Mouse (Mus musculus): ENCODE measurements at regions not wholly inside any gene's neighbourhood (a gene's known extent, or its start where the extent isn't known, plus 50 kb on each side); places are given as distances from the start of the nearest gene placed in this dataset.

DNA sequence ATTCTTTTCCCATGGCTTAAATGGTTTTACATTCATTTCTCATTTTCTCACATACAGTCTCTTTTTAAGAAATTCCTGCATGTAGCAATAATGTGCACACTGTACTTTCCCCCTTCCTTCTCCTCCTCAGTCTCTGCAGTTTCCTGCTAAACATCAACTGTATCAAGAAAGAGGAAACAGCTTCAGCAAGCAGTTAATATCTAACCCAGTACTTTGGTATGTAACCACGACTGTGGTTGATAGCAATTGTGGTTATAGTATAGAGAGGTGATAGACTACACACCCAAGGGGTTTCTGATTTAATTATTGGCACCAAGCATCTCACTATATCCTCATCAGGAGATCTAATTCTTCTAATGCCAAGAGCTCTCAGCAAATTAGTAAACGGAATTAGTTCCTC, 52.8 kb upstream of the Eci2 start:
- Histone ChIP-seq H3K27me3 (no peaks in the 10 kb centered on the region), H3K27ac (no peak overlapping the region), H3K9me3 (no peaks in the 10 kb centered on the region), H3K36me3 (no peaks in the 10 kb centered on the region), H3K4me2 (no peak overlapping the region), H3K9ac (no peak overlapping the region), H3K4me1 (replicated peaks) (no peaks in the 10 kb centered on the region), H3K4me3 (no peak overlapping the region)
- no peak for ATAC-seq (ENCODE audit: low FRiP score)
- 68% methylated on average over 2 of the region's 2 CpGs for WGBS

DNA sequence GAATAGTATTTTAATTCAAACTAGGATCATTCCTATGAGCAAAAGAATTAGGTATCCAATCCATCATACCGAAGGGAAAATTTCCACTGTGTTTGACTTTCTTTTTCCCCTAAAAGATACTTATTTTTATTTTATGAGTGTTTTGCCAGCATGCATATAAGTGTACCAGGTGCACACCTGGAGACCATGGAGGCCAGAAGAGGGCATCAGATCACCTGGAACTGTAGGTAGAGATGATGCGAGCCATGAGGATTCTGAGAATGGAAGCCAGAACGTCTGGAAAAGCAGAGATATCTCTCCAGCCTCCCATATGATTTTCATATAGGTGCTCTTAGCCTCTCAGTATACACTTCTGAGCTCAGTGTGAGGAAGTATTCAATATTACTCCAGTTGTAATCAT, 58.5 kb upstream of the Eci2 start:
- H3K27ac ChIP-seq = no peak overlapping the region
- H3K4me3 ChIP-seq = no peak overlapping the region
- H3K36me3 ChIP-seq = no peaks in the 10 kb centered on the region
- no peaks in the 10 kb centered on the region for H3K27me3 ChIP-seq
- no peaks in the 10 kb centered on the region; the same call in 1 of the 2 replicates for H3K4me1 ChIP-seq (replicated peaks)
- ATAC-seq (ENCODE audit: low FRiP score) = no peak
- H3K9me3 ChIP-seq = no peaks in the 10 kb centered on the region
- H3K4me2 ChIP-seq = no peak overlapping the region
- no peak overlapping the region for H3K9ac ChIP-seq
- 75% methylated on average over 3 of the region's 3 CpGs for WGBS

DNA sequence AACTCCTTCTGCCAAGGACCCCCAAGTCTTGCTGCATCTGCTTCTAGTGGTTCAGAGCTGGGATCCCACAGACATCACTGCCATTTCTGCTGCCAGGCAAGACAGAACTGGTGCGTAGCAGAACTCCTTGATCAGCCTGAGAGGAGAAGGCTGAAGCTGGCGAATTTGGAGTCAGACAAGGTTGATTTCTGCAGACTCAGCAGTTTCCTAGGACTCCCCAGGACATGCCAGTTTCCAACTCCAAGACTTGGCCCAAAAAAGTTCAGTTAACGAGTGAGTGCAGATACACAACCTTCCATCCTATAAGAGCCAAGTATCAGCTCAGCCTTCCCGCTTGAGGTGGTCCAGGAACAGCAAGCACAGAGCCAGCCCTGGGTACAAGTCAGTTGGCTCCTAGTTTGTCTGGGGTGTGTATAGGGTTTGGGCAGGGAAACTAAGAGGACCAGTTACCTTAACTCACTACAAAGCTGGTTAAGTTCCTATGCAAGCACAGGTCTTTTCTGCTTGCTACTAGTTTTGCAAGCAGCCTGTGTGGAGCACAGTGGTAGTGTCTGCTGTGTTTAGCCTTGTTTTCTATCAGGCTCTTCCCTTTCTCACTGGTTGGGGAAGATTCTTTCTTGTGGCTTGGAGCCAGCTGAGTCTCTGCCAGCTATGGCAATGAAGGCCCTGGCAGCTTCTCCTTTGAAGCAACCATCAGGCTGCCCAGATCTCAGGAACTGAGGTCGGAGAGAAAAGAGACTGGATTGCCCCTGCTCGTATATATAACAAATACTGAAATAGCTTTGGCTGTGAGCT, 60.5 kb upstream of the Eci2 start:
- WGBS = 78% methylated on average over 6 of the region's 6 CpGs
- H3K36me3 ChIP-seq = no peaks in the 10 kb centered on the region
- no peaks in the 10 kb centered on the region for H3K9me3 ChIP-seq
- no peaks in the 10 kb centered on the region for H3K27me3 ChIP-seq
- no peak overlapping the region for H3K27ac ChIP-seq
- no peaks in the 10 kb centered on the region; the same call in 1 of the 2 replicates for H3K4me1 ChIP-seq (replicated peaks)
- H3K4me2 ChIP-seq = no peak overlapping the region
- no peak overlapping the region for H3K9ac ChIP-seq
- no peak overlapping the region for H3K4me3 ChIP-seq
- no peak for ATAC-seq (ENCODE audit: low FRiP score)

DNA sequence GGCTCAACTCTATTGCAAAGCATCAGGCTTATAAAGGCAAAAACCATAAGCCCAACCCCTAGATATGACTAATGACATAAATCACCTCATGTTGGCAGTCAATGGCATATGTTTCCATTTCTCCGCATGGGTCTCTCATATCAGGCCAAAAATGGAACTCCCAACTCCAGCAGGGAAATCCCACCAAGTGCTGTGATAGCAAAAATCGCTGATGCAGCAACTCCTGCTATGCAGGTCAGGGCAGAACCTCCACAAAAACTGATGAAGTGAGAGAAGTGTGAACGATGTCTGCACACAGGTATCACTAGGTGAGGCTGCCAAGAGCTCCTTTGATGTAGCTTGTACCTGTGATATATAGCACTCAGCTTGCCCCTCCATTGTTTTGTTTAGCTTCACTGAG, 64.3 kb upstream of the Eci2 start:
- ATAC-seq (ENCODE audit: low FRiP score) = no peak
- no peak overlapping the region for H3K4me2 ChIP-seq
- H3K27me3 ChIP-seq = no peaks in the 10 kb centered on the region
- H3K27ac ChIP-seq = no peak overlapping the region
- WGBS = 91% methylated on average over 3 of the region's 3 CpGs
- H3K4me3 ChIP-seq = no peak overlapping the region
- no peak overlapping the region for H3K9ac ChIP-seq
- H3K9me3 ChIP-seq = no peaks in the 10 kb centered on the region
- no peaks in the 10 kb centered on the region for H3K36me3 ChIP-seq
- H3K4me1 ChIP-seq (replicated peaks) = no peaks in the 10 kb centered on the region; the same call in 1 of the 2 replicates

DNA sequence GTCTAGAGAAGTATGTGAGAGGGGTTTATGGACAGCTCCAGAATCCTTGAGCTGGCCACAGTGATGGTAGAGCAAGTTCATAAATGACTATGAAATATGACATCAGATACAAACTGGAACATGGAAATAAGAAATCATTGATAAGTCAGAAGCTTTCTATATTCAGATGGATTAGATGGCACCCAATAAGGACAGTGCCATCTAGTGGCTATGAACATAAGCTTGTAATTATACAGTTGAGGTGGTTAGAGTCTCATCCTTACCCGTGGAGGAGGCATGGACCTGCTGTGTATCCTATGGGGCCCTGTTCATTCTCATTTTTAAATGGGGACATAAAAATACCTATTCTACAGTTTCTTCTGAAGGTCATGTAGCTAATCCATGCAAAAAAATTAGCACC, 92.9 kb upstream of the Eci2 start:
- Histone ChIP-seq H3K4me1 (replicated peaks) (no peaks in the 10 kb centered on the region), H3K36me3 (no peaks in the 10 kb centered on the region), H3K4me3 (no peak overlapping the region), H3K4me2 (no peak overlapping the region), H3K9ac (no peak overlapping the region), H3K27ac (no peak overlapping the region), H3K9me3 (no peaks in the 10 kb centered on the region), H3K27me3 (no peaks in the 10 kb centered on the region)
- ATAC-seq (ENCODE audit: low FRiP score) = no peak
- 31% methylated on average over 1 of the region's 1 CpGs for WGBS

DNA sequence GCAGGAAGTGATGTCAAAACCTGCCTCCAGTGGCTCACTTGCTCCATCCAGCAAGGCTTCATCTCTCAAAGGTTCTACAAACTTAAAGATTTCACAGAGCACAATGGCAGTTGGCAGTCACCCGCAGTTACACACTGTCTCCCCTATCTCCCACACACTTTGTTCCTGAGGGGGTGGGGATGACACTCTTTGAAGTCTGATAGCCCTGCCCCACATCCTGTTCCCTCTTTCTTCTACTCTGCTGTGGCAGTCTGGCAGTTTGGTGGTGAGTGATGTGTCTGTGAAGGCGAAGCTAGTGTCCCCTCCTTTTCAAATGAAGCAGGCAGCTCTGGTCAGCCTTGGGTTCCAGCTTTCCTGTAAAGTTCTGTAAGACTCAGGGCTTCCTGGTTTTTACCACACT, 102.6 kb upstream of the Eci2 start:
- no peak for ATAC-seq (ENCODE audit: low FRiP score)
- 66% methylated on average over 2 of the region's 2 CpGs for WGBS

DNA sequence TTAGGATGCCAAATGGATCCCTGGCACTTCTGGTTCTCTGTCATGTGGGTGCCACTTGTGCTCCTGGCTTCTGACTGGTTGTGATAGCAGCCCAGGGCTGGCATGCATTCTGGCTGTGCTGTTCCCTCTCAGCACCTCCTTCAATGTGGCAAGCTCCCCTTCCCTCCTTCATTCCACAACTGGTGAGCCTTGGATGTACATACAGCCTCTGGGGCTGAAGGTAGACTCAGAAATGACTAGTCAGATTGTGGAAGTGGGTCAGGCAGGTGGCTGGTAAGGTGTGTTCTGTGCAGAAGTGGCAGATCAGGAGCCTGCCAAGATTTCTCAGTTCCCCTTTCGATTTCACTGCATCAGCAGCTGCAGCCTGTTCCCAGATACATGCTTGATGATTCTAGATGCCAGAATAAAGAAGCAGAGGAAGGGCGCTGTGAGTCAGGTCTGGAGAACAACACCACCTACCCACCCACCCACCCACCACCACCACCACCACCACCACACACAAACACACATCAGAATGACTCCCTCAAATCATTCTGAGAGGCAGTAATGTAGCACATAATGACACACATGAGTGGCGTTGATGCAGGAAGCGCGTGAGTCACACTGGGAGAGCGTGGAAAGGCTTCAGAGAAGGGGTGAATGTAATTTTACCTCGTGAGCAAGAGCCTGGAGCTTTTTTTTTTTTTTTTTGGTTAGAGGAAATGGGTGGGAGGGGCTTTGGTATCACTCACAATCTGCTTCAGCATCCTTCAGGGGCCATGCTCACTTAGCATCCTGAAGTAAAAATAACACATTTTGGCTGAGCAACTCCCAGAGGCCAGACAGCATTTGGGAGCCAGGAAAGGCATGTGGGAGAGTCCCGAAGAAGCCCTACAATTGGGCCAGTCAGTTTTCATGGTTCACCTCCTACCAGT, 104.6 kb upstream of the Eci2 start:
- no peak overlapping the region for H3K4me2 ChIP-seq
- H3K9ac ChIP-seq = no peak overlapping the region
- no peaks in the 10 kb centered on the region for H3K27me3 ChIP-seq
- 85% methylated on average over 8 of the region's 8 CpGs for WGBS
- no peaks in the 10 kb centered on the region for H3K36me3 ChIP-seq
- ATAC-seq (ENCODE audit: low FRiP score) = no peak
- H3K27ac ChIP-seq = no peak overlapping the region
- H3K9me3 ChIP-seq = no peaks in the 10 kb centered on the region
- no peaks in the 10 kb centered on the region for H3K4me1 ChIP-seq (replicated peaks)
- H3K4me3 ChIP-seq = no peak overlapping the region

More for the DNA sequence above, 102.6 kb upstream of the Eci2 start:
- no peaks in the 10 kb centered on the region for H3K36me3 ChIP-seq
- H3K9ac ChIP-seq = no peak overlapping the region
- H3K27me3 ChIP-seq = no peaks in the 10 kb centered on the region
- H3K4me3 ChIP-seq = no peak overlapping the region
- no peaks in the 10 kb centered on the region for H3K4me1 ChIP-seq (replicated peaks)
- H3K4me2 ChIP-seq = no peak overlapping the region
- no peak overlapping the region for H3K27ac ChIP-seq
- no peaks in the 10 kb centered on the region for H3K9me3 ChIP-seq

DNA sequence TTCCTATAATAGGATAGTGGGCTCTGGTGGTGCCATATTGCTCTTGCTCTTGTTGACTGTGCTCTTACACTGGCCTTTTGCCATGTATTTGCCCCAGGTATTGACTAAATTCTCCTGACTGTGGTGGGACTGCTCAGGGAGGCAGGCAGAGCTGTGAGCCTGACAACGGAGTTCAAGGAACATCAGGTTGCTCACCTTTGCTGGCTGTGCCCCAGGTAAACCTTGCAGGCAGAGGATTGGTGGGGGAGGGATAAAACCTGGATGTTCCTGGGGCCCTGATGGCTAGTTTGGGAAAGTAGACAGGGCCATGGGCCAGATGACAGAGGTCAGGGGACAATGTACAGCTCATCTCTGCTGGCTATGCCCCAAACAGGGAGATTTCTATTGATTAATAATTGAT, 124.7 kb upstream of the Eci2 start:
- Histone ChIP-seq H3K27me3 (no peaks in the 10 kb centered on the region), H3K4me2 (no peak overlapping the region), H3K27ac (no peak overlapping the region), H3K4me1 (replicated peaks) (no peaks in the 10 kb centered on the region), H3K9ac (no peak overlapping the region), H3K9me3 (no peaks in the 10 kb centered on the region), H3K36me3 (no peaks in the 10 kb centered on the region), H3K4me3 (no peak overlapping the region)
- 87% methylated on average over 1 of the region's 1 CpGs for WGBS
- no peak for ATAC-seq (ENCODE audit: low FRiP score)

DNA sequence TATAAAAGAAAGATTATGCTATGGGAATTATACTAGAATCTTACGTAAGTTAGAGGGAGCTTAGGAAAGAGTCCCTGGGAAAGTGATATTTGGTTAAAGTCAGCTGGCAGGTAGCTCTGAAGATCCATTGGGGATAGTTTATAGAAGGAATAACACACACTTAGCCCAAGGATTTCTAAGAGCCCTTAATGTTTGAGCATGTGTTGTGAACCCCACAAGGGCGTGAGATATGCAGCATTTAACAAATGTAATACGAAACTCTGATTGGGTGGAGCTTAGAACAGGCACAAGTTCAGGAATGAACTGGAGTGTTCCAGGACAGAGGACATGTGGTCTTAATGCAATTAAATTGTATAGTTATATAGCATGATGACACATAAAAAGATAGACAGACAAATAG, 132.6 kb upstream of the Eci2 start:
- 85% methylated on average over 3 of the region's 3 CpGs for WGBS
- no peaks in the 10 kb centered on the region for H3K27me3 ChIP-seq

DNA sequence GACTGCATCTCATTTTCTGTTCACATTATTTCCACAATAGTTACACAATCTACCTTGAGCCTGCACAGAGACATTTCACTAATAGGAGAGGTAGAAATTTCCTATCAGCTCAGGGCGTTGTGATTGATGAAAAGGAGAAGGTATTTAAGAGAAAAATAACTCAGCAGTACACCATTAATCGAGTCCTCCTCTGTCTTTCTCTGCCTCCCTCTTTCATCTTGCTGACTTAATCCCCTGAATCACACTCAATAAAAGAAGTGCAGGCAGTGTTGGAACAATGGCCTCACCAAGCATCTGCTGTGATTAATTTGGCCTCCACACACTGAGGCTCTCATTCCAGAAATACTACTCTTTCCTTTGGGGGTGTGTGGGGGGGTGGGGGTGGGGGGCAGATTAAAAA, 133.9 kb upstream of the Eci2 start:
- H3K27me3 ChIP-seq = no peaks in the 10 kb centered on the region
- 0 out of 2 replicates have a peak, but pooled peaks cover 3% of the 10 kb centered on the region for H3K4me1 ChIP-seq (replicated peaks)
- no peaks in the 10 kb centered on the region for H3K9me3 ChIP-seq
- H3K9ac ChIP-seq = no peak overlapping the region
- ATAC-seq (ENCODE audit: low FRiP score) = no peak
- H3K4me3 ChIP-seq = no peak overlapping the region
- WGBS = 12% methylated on average over 2 of the region's 2 CpGs
- no peak overlapping the region for H3K4me2 ChIP-seq
- H3K36me3 ChIP-seq = no peaks in the 10 kb centered on the region
- no peak overlapping the region for H3K27ac ChIP-seq

More for the DNA sequence above, 132.6 kb upstream of the Eci2 start:
- Histone ChIP-seq H3K9ac (no peak overlapping the region), H3K27ac (no peak overlapping the region), H3K4me2 (no peak overlapping the region), H3K9me3 (no peaks in the 10 kb centered on the region), H3K36me3 (no peaks in the 10 kb centered on the region), H3K4me1 (replicated peaks) (no peaks in the 10 kb centered on the region), H3K4me3 (no peak overlapping the region)
- ATAC-seq (ENCODE audit: low FRiP score) = no peak

DNA sequence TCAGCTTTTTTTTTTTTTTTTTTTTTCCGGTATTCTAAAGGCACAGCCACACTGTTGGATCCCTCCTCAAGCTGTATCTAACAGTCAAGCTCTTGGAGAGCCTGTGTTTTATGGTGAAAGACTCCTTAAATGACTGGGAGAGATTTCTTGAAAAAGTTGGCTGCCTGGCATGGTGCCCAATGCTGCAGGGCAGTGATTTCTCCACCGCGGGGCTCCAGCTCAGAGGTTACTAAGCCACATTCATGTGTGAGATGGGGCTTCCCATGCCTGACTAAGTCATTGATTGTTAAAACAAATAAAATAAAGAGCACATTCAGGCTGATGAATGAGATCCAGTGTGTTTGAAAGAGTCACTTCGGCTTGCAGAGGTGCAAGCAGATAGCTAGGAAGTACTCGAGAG, 139.2 kb upstream of the Eci2 start:
- no peak for ATAC-seq (ENCODE audit: low FRiP score)
- no peak overlapping the region for H3K4me3 ChIP-seq
- H3K36me3 ChIP-seq = no peaks in the 10 kb centered on the region
- no peak overlapping the region for H3K27ac ChIP-seq
- H3K9me3 ChIP-seq = no peaks in the 10 kb centered on the region
- 47% methylated on average over 5 of the region's 5 CpGs for WGBS
- H3K27me3 ChIP-seq = no peaks in the 10 kb centered on the region
- H3K4me1 ChIP-seq (replicated peaks) = 0 out of 2 replicates have a peak, but pooled peaks cover 4% of the 10 kb centered on the region
- no peak overlapping the region for H3K4me2 ChIP-seq
- no peak overlapping the region for H3K9ac ChIP-seq

DNA sequence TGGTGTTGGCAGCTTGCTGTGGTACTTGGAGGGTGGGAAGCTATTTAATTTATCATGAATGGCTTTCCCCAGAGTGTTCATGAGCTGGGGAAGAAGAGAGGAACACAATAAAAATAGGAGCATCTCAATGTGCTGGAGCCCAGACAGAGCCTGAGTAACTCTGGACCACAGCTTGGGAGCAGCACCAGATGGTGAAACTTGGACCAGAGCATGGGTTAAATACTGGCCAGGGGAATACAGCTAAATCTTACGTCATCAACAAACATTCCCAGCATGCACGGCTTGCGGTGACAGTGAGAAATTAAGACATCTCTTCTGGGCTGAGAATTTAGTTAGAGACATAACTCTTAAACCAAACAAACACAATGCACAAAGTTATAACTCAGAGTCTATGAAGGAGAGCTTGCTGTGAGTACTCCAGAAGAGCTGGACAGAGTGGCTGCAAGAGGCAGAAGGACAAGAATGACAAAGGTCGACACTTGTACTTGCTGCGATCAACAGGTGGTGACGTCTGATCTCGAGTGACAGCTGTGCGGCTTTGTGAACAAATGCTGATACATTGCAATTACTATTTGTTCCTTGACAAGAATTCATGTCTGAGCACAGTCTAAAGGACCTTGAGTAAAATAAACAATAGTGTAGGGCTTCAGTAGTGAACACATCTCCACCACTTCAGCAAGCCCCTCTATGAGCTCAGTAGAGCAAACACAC, 140.1 kb upstream of the Eci2 start:
- 82% methylated on average over 8 of the region's 8 CpGs for WGBS
- no peak overlapping the region for H3K4me2 ChIP-seq
- ATAC-seq (ENCODE audit: low FRiP score) = no peak

More for the DNA sequence above, 140.1 kb upstream of the Eci2 start:
- no peak overlapping the region for H3K9ac ChIP-seq
- no peak overlapping the region for H3K27ac ChIP-seq
- H3K9me3 ChIP-seq = no peaks in the 10 kb centered on the region
- no peaks in the 10 kb centered on the region for H3K27me3 ChIP-seq
- no peaks in the 10 kb centered on the region for H3K36me3 ChIP-seq
- no peak overlapping the region for H3K4me3 ChIP-seq
- 0 out of 2 replicates have a peak, but pooled peaks cover 4% of the 10 kb centered on the region for H3K4me1 ChIP-seq (replicated peaks)

All from hindbrain, embryonic 13.5 days (tissue).